ENCODE assay signal across 9 mouse cellular contexts in the genomic region with DNA sequence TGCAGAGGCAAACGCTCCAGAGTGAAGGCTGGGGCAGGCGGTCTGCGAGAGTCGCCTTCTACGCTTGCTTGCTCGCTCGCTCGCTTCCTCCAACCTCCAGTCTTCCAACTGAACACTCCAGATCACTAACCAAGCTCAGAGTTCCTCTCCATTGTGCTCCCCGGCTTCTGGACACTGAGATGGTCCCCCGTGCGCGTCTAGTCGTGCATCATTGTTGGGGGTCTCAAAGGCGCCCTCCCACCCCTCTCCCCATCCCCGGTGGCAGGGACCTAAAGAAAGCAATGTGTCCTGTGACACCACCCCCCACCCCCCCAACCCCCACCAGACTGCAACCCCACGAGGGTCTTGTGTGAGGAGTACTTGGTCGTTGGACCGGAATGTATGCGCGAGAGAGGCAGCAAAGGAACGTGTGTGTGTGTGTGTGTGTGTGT. TPM values are rescaled to one million over a fixed set of nuclear protein-coding genes. Genes with fewer than 3 reads are reported as not detected.
DNase-seq lines count a peak whose midpoint lies in the region; ATAC-seq and TF ChIP-seq lines count a peak whose summit lies in the region.
"Had no signal": no experiment of that assay in that cellular context is flagged by ENCODE, and none has a peak within 500 bp of the region (broad histone marks: within the 10 kb centered on the region; RNA-seq: fewer than 3 reads in every experiment).

No protein-coding gene starts in this region.

- peak; percentile 14; the same call in 1 of the 2 replicates for ATAC-seq in intestine, postnatal 0 days
- ATAC-seq in midbrain, embryonic 15.5 days (replicated peaks), result peak; percentile 65
- ATAC-seq in activated CD4-positive, CD25-positive, alpha-beta regulatory T cell, adult 4 months, result no peak
- ATAC-seq in CD4-positive, CD25-positive, alpha-beta regulatory T cell, adult 4 months, result no peak

- no peak for TF ChIP-seq CTCF in intestine, postnatal 0 days (IDR thresholded peaks at IDR 0.05; ENCODE audit: low read depth)

- WGBS in forebrain, embryonic 10.5 days, result under 1% methylated on average over 21 of the region's 21 CpGs
- WGBS in intestine, postnatal 0 days, result 15% methylated on average over 21 of the region's 21 CpGs
- 2% methylated on average over 18 of the region's 21 CpGs for WGBS in midbrain, embryonic 15.5 days

- H3K4me2 ChIP-seq in intestine, postnatal 0 days (replicated peaks; ENCODE audit: low read depth), result peak overlapping the region; percentile 99
- H3K4me2 ChIP-seq in midbrain, embryonic 15.5 days, result peak overlapping the region; percentile 87

- peak overlapping the region; percentile 69 to 82; a peak in 2 of 4 replicates for H3K4me3 ChIP-seq in ES-E14 (ENCODE audit: insufficient read depth in 1 of 2, low read depth in 1 of 2, low read length in 2 of 2, poor library complexity in 1 of 2, severe bottlenecking in 1 of 2)
- H3K4me3 ChIP-seq in forebrain, embryonic 10.5 days, result peak overlapping the region; percentile 74
- H3K4me3 ChIP-seq in intestine, postnatal 0 days (ENCODE audit: low read depth, low read length), result peak overlapping the region; percentile 44
- peak overlapping the region; percentile 52 for H3K4me3 ChIP-seq in midbrain, embryonic 15.5 days

- DNase-seq in gastrocnemius, postnatal 4 days (ENCODE audit: low spot score in 2 of 2), result peak; percentile 14 to 19
- no peak for DNase-seq in gastrocnemius, postnatal 36 days
- peak; percentile 6 for DNase-seq in ES-E14 (ENCODE audit: low read depth, low spot score)
- DNase-seq in forebrain, embryonic 10.5 days (ENCODE audit: extremely low spot score, low spot score), result peak; percentile 50

- H3K4me1 ChIP-seq in ES-E14 (ENCODE audit: control insufficient read depth in 2 of 2, insufficient read depth in 2 of 2, low read length in 2 of 2, poor library complexity in 1 of 2), result no peaks in the 10 kb centered on the region; a peak in 1 of 4 replicates
- peaks cover 40% of the 10 kb centered on the region for H3K4me1 ChIP-seq in forebrain, embryonic 10.5 days
- no peaks in the 10 kb centered on the region for H3K4me1 ChIP-seq in intestine, postnatal 0 days (replicated peaks; ENCODE audit: control insufficient read depth, insufficient read depth, low read length)
- peaks cover 23% of the 10 kb centered on the region for H3K4me1 ChIP-seq in midbrain, embryonic 15.5 days

- H3K9ac ChIP-seq in ES-E14 (ENCODE audit: insufficient read depth, low read depth, low read length, poor library complexity, severe bottlenecking), result no peak overlapping the region
- H3K9ac ChIP-seq in intestine, postnatal 0 days (ENCODE audit: low read depth, low read length), result no peak overlapping the region
- H3K9ac ChIP-seq in midbrain, embryonic 15.5 days, result peak overlapping the region; percentile 32

- peaks cover 49% of the 10 kb centered on the region for H3K27me3 ChIP-seq in forebrain, embryonic 10.5 days (ENCODE audit: poor library complexity, severe bottlenecking)
- H3K27me3 ChIP-seq in intestine, postnatal 0 days (replicated peaks; ENCODE audit: control insufficient read depth, insufficient read depth, low read length), result peaks cover 26% of the 10 kb centered on the region
- H3K27me3 ChIP-seq in midbrain, embryonic 15.5 days (replicated peaks), result no peaks in the 10 kb centered on the region

- in situ Hi-C loops in ES-E14 (cut with MboI; ENCODE audit: low sequenced_read_pairs in 2 of 2, unreplicated experiment in 2 of 2), result no loop called here

- H3K27ac ChIP-seq in ES-E14 (ENCODE audit: insufficient read depth, low read depth, low read length, poor library complexity, severe bottlenecking), result no peak overlapping the region
- peak overlapping the region; percentile 88 for H3K27ac ChIP-seq in forebrain, embryonic 10.5 days
- no peak overlapping the region for H3K27ac ChIP-seq in intestine, postnatal 0 days (ENCODE audit: low read depth, low read length)
- H3K27ac ChIP-seq in midbrain, embryonic 15.5 days, result peak overlapping the region; percentile 28; the same call in 1 of the 2 replicates

- no peaks in the 10 kb centered on the region for H3K9me3 ChIP-seq in ES-E14 (ENCODE audit: control insufficient read depth, insufficient read depth, low read depth, low read length)
- H3K9me3 ChIP-seq in forebrain, embryonic 10.5 days, result no peaks in the 10 kb centered on the region
- H3K9me3 ChIP-seq in intestine, postnatal 0 days (ENCODE audit: control insufficient read depth), result no peaks in the 10 kb centered on the region
- no peaks in the 10 kb centered on the region for H3K9me3 ChIP-seq in midbrain, embryonic 15.5 days

- intact Hi-C loops in gastrocnemius, postnatal 36 days (cut with DNase I), result no loop called here

- H3K36me3 ChIP-seq in ES-E14 (ENCODE audit: control insufficient read depth, insufficient read depth, low read length, poor library complexity, severe bottlenecking), result no peaks in the 10 kb centered on the region
- no peaks in the 10 kb centered on the region for H3K36me3 ChIP-seq in forebrain, embryonic 10.5 days (replicated peaks)
- no peaks in the 10 kb centered on the region for H3K36me3 ChIP-seq in intestine, postnatal 0 days (ENCODE audit: control insufficient read depth, insufficient read depth)
- H3K36me3 ChIP-seq in midbrain, embryonic 15.5 days (replicated peaks), result no peaks in the 10 kb centered on the region

TF ChIP-seq in ES-E14, 5 proteins besides CTCF, POLR2A, EP300 and RAD21:
- TF ChIP-seq ZC3H11A (IDR thresholded peaks at IDR 0.05; ENCODE audit: borderline replicate concordance, low read depth, low read length), result no peak
- TF ChIP-seq HCFC1 (IDR thresholded peaks at IDR 0.05; ENCODE audit: borderline replicate concordance, insufficient read depth, low read length), result no peak
- TF ChIP-seq MAFK (IDR thresholded peaks at IDR 0.05; ENCODE audit: insufficient read depth, low read depth, low read length), result no peak
- no peak for TF ChIP-seq CHD2 (IDR thresholded peaks at IDR 0.05; ENCODE audit: low read depth, low read length)
- TF ChIP-seq ZNF384 (IDR thresholded peaks at IDR 0.05; ENCODE audit: low read depth, low read length), result no peak

RNA-seq across cellular contexts. Expression of a gene that starts 0.4 kb away (rescaled TPM):
- 1 to 10 TPM; 2.5 to 2.8 TPM for total RNA-seq in gastrocnemius, postnatal 4 days (2021)
- under 1 TPM; 0.07 to 0.23 TPM for total RNA-seq in gastrocnemius, postnatal 36 days (2021)
- 0.95 and 1.4 TPM in 2 replicates for total RNA-seq in ES-E14 (2012; rRNA removed)
- 4.3 and 6.3 TPM in 2 replicates for polyA plus RNA-seq in forebrain, embryonic 10.5 days (2016; fragmentation: Nextera tagmentation; extraction: Ambion mirVana)
- polyA plus RNA-seq in intestine, postnatal 0 days (2015; fragmentation: Nextera tagmentation; extraction: Ambion mirVana), result 0.51 and 0.67 TPM in 2 replicates
- 4.0 and 4.2 TPM in 2 replicates for polyA plus RNA-seq in midbrain, embryonic 15.5 days (2015; fragmentation: Nextera tagmentation; extraction: Ambion mirVana)
- polyA plus RNA-seq in activated CD4-positive, CD25-positive, alpha-beta regulatory T cell, adult 4 months (2017; shearing (Covaris generic)), result under 1 TPM; 0.25 to 0.74 TPM
- polyA plus RNA-seq in CD4-positive, CD25-positive, alpha-beta regulatory T cell, adult 4 months (2017; shearing (Covaris generic)), result 1 to 10 TPM in 1 of 2 experiments, under 1 TPM in 1; 0.58 to 1.3 TPM
- total RNA-seq: MEL had no signal

Comparison
In these comparisons a context has a peak if more than half of its experiments do, and no peak if none do; other contexts are left out.
1. DNase-seq: peak in gastrocnemius, postnatal 4 days (2 of 2), ES-E14 (single experiment) and forebrain, embryonic 10.5 days (single experiment); none in gastrocnemius, postnatal 36 days (0 of 2).
2. H3K27ac ChIP-seq: peak in forebrain, embryonic 10.5 days (single experiment) and midbrain, embryonic 15.5 days (single experiment); none in ES-E14 (single experiment) and intestine, postnatal 0 days (single experiment).
3. ATAC-seq: peak in intestine, postnatal 0 days (single experiment) and midbrain, embryonic 15.5 days (single experiment); none in activated CD4-positive, CD25-positive, alpha-beta regulatory T cell, adult 4 months (single experiment) and CD4-positive, CD25-positive, alpha-beta regulatory T cell, adult 4 months (single experiment).
4. Peak in every context shown above with its lines, with median percentiles within 50 percentile points of each other: H3K4me3 ChIP-seq.